Mouse (Mus musculus) heart, adult 2 months (tissue): ENCODE data around the gene Sez6. TPM values are rescaled to one million over a fixed set of nuclear protein-coding genes. Genes with fewer than 3 reads are reported as not detected.

Source experiments
- DNase-seq, 2 experiments: peaks; one replicate each; pipeline ENCODE4 v3.0.0; 2021
- H3K27ac ChIP-seq: fragments of 200-600 bp; 2 replicates; pipeline ENCODE4 v1.8.1; 2022
- H3K27me3 ChIP-seq: fragments of 200-500 bp; 2 replicates; pipeline ENCODE4 v1.6.1; 2012; ENCODE audit warnings: mild to moderate bottlenecking, low read length, inconsistent platforms, mixed read lengths; ENCODE audit not compliant: control insufficient read depth, insufficient read depth
- H3K36me3 ChIP-seq: fragments of 200-500 bp; 2 replicates; pipeline ENCODE4 v1.6.1; 2012; ENCODE audit warnings: low read length, inconsistent platforms; ENCODE audit not compliant: control insufficient read depth, insufficient read depth
- H3K4me1 ChIP-seq: fragments of 200-500 bp; 2 replicates; pipeline ENCODE4 v1.6.1; 2011; ENCODE audit warnings: low read length; ENCODE audit not compliant: control insufficient read depth, insufficient read depth
- H3K4me3 ChIP-seq: fragments of 200-600 bp; 2 replicates; pipeline ENCODE4 v1.8.1; 2022
- H3K79me2 ChIP-seq: fragments of 200-500 bp; replicated peaks from 2 replicates; pipeline ENCODE4 v1.6.1; 2012; ENCODE audit warnings: mild to moderate bottlenecking, inconsistent platforms, low read length, moderate library complexity, mixed read lengths; ENCODE audit not compliant: control insufficient read depth, insufficient read depth
- H3K9ac ChIP-seq: fragments of 200-500 bp; 2 replicates; pipeline ENCODE4 v1.6.1; 2012; ENCODE audit warnings: low read depth, mild to moderate bottlenecking, control low read depth, inconsistent platforms, low read length, mixed read lengths
- CTCF ChIP-seq: fragments of 200-600 bp; IDR thresholded peaks from 2 replicates; pipeline ENCODE4 v1.8.1; 2022; ENCODE audit warnings: antibody characterized with exemption, mild to moderate bottlenecking, moderate library complexity
- EP300 ChIP-seq: fragments of 200-500 bp; IDR thresholded peaks from 2 replicates; pipeline ENCODE4 v1.6.1; 2011; ENCODE audit warnings: low read depth, low read length, control low read depth; ENCODE audit not compliant: insufficient read depth
- POLR2A ChIP-seq: fragments of 200-500 bp; IDR thresholded peaks from 2 replicates; pipeline ENCODE4 v1.6.1; 2011; ENCODE audit warnings: mild to moderate bottlenecking, low read depth, low read length, control low read depth; ENCODE audit not compliant: insufficient read depth
- WGBS: fragments of 180-500 bp; shearing (Covaris S2); methylation state at CpG from one replicate; pipeline ENCODE4 v1.1.7; 2018; 5-methylcytosine and 5-hydroxymethylcytosine counted together
- intact Hi-C: fragments of 180-260 bp; cut with DNase I; formaldehyde crosslinking; loops from one replicate; pipeline ENCODE4 v1.15.1; 2025
- polyA plus RNA-seq: library from polyadenylated mRNA; depleted of rRNA; stranded (reverse); fragments of >200 nt; gene quantifications from 2 replicates; pipeline ENCODE4 v1.2.3, GENCODE M21; 2012
- total RNA-seq, 2 experiments: library from RNA; stranded (reverse); gene quantifications; 2 replicates each; pipeline ENCODE4 v1.2.3; 2021

The Sez6 gene
- total and polyA plus RNA-seq, 3 experiments = 0.68 to 0.80 (median 0.70) TPM

- intact Hi-C loops = no loop called here
- Histone ChIP-seq H3K4me1 (no peaks in the 10 kb centered on the region), H3K9ac (no peak overlapping the region), H3K27me3 (no peaks in the 10 kb centered on the region), H3K4me3 (no peak overlapping the region), H3K27ac (no peak overlapping the region), H3K79me2 (no peaks in the 10 kb centered on the region), H3K36me3 (no peaks in the 10 kb centered on the region)
- TF ChIP-seq POLR2A = no peak
- TF ChIP-seq CTCF = 0 out of 2 replicates have a peak, but pooled peaks have one; percentile 9
- DNase-seq = no peak
- 20% methylated on average over 3 of the region's 3 CpGs for WGBS
Measured at GRCm38 (mm10) chr11:77903761-77904160, 26.8 kb upstream of the Sez6 start.

GRCm38 (mm10) chr11:77904707-77905106 is 25.9 kb upstream of the Sez6 start:
- no peak for DNase-seq
- no peaks in the 10 kb centered on the region for H3K79me2 ChIP-seq
- H3K27me3 ChIP-seq = no peaks in the 10 kb centered on the region
- intact Hi-C loops = loop anchor here (5.0 kb wide), 1 partner anchor 63 kb away; no protein-coding TSS in a partner anchor
- no peaks in the 10 kb centered on the region for H3K4me1 ChIP-seq
- H3K4me3 ChIP-seq = no peak overlapping the region
- H3K9ac ChIP-seq = no peak overlapping the region
- no peak overlapping the region for H3K27ac ChIP-seq
- 62% methylated on average over 1 of the region's 1 CpGs for WGBS
- TF ChIP-seq EP300 (no peak), CTCF (no peak), POLR2A (no peak)
- H3K36me3 ChIP-seq = no peaks in the 10 kb centered on the region

GRCm38 (mm10) chr11:77906097-77906687 is 24.4 kb upstream of the Sez6 start:
- Histone ChIP-seq H3K4me1 (no peaks in the 10 kb centered on the region), H3K36me3 (no peaks in the 10 kb centered on the region), H3K9ac (no peak overlapping the region), H3K79me2 (no peaks in the 10 kb centered on the region), H3K4me3 (no peak overlapping the region), H3K27me3 (no peaks in the 10 kb centered on the region), H3K27ac (no peak overlapping the region)
- DNase-seq = peak in 1 of 2 experiments; percentile 16
- 35% methylated on average over 19 of the region's 19 CpGs for WGBS
- TF ChIP-seq CTCF (no peak), POLR2A (no peak), EP300 (no peak)
- intact Hi-C loops = loop anchor here (5.0 kb wide), 1 partner anchor 61 kb away; no protein-coding TSS in a partner anchor

GRCm38 (mm10) chr11:77906747-77907174 is 23.8 kb upstream of the Sez6 start:
- no peak overlapping the region for H3K9ac ChIP-seq
- DNase-seq = no peak
- no peaks in the 10 kb centered on the region for H3K36me3 ChIP-seq
- H3K27me3 ChIP-seq = no peaks in the 10 kb centered on the region
- intact Hi-C loops = loop anchor here (5.0 kb wide), 1 partner anchor 61 kb away; no protein-coding TSS in a partner anchor
- no peak overlapping the region for H3K4me3 ChIP-seq
- 23% methylated on average over 9 of the region's 9 CpGs for WGBS
- H3K27ac ChIP-seq = no peak overlapping the region
- TF ChIP-seq POLR2A (no peak), EP300 (no peak), CTCF (no peak)
- no peaks in the 10 kb centered on the region for H3K4me1 ChIP-seq
- H3K79me2 ChIP-seq = no peaks in the 10 kb centered on the region

GRCm38 (mm10) chr11:77908468-77908867 is 22.1 kb upstream of the Sez6 start:
- WGBS = 32% methylated on average over 4 of the region's 4 CpGs

GRCm38 (mm10) chr11:77909376-77909775 is 21.2 kb upstream of the Sez6 start:
- whole genome bisulfite sequencing = 23% methylated on average over 5 of the region's 5 CpGs
- peaks cover 3% of the 10 kb centered on the region; the same call in 1 of the 2 replicates for H3K27me3 ChIP-seq
- no peak overlapping the region for H3K4me3 ChIP-seq

More at GRCm38 (mm10) chr11:77908468-77908867, 22.1 kb upstream of the Sez6 start:
- Histone ChIP-seq H3K4me3 (no peak overlapping the region), H3K9ac (no peak overlapping the region), H3K4me1 (no peaks in the 10 kb centered on the region), H3K36me3 (no peaks in the 10 kb centered on the region), H3K27me3 (no peaks in the 10 kb centered on the region), H3K79me2 (no peaks in the 10 kb centered on the region), H3K27ac (no peak overlapping the region)
- no peak for TF ChIP-seq CTCF
- no peak for TF ChIP-seq EP300
- TF ChIP-seq POLR2A = no peak
- intact Hi-C loops = loop anchor here (5.0 kb wide), 1 partner anchor 59 kb away; no protein-coding TSS in a partner anchor
- DNase-seq = no peak

More at GRCm38 (mm10) chr11:77909376-77909775, 21.2 kb upstream of the Sez6 start:
- Histone ChIP-seq H3K79me2 (no peaks in the 10 kb centered on the region), H3K4me1 (no peaks in the 10 kb centered on the region), H3K27ac (no peak overlapping the region), H3K36me3 (no peaks in the 10 kb centered on the region), H3K9ac (no peak overlapping the region)
- DNase-seq = no peak
- TF ChIP-seq EP300 (no peak), CTCF (no peak), POLR2A (no peak)
- intact Hi-C loops = loop anchor here (5.0 kb wide), 1 partner anchor 58 kb away; no protein-coding TSS in a partner anchor
